Mouse (Mus musculus): ENCODE measurements around the gene Slc5a6. TPM values are rescaled to one million over a fixed set of nuclear protein-coding genes. Genes with fewer than 3 reads are reported as not detected.
"Not testable (repeated sequence)": the region's sequence is repeated elsewhere in the genome, so short reads cannot be mapped to it uniquely, and the experiment has no call there.

The Slc5a6 gene
- polyA plus RNA-seq, 1 experiment from 2014 or later = 9.9 TPM

GRCm38 (mm10) chr5:31082355-31082754 lies 33.6 kb upstream of the Slc5a6 start:
- H3K36me3 ChIP-seq = peaks cover 18% of the 10 kb centered on the region
- peaks cover 13% of the 10 kb centered on the region; the same call in 1 of the 2 replicates for H3K27me3 ChIP-seq (ENCODE audit: insufficient read depth, poor library complexity, severe bottlenecking)
- no peak for DNase-seq (ENCODE audit: low spot score)
- peaks cover 43% of the 10 kb centered on the region for H3K4me1 ChIP-seq
- peak overlapping the region; percentile 75; the same call in 1 of the 2 replicates for H3K27ac ChIP-seq
- 7% methylated on average over 5 of the region's 5 CpGs for WGBS
- H3K4me3 ChIP-seq = peak overlapping the region; percentile 51
- no peaks in the 10 kb centered on the region for H3K9me3 ChIP-seq

- Histone ChIP-seq H3K9me3 (no peaks in the 10 kb centered on the region), H3K4me3 (no peak overlapping the region), H3K27me3 (ENCODE audit: insufficient read depth, poor library complexity, severe bottlenecking) (peaks cover 7% of the 10 kb centered on the region; the same call in 1 of the 2 replicates), H3K27ac (no peak overlapping the region), H3K36me3 (peaks cover 28% of the 10 kb centered on the region), H3K4me1 (peaks cover 37% of the 10 kb centered on the region)
- 73% methylated on average over 3 of the region's 3 CpGs for WGBS
- DNase-seq (ENCODE audit: low spot score) = no peak
Observed at GRCm38 (mm10) chr5:31081386-31081785, 32.7 kb upstream of the Slc5a6 start.

GRCm38 (mm10) chr5:31080795-31081164 lies 32.1 kb upstream of the Slc5a6 start:
- 71% methylated on average over 3 of the region's 3 CpGs for WGBS
- no peak overlapping the region for H3K27ac ChIP-seq
- DNase-seq (ENCODE audit: low spot score) = no peak
- no peak overlapping the region for H3K4me3 ChIP-seq
- no peaks in the 10 kb centered on the region for H3K9me3 ChIP-seq
- peaks cover 2% of the 10 kb centered on the region; the same call in 1 of the 2 replicates for H3K27me3 ChIP-seq (ENCODE audit: insufficient read depth, poor library complexity, severe bottlenecking)
- H3K4me1 ChIP-seq = peaks cover 33% of the 10 kb centered on the region
- peaks cover 34% of the 10 kb centered on the region for H3K36me3 ChIP-seq

- no peaks in the 10 kb centered on the region for H3K27me3 ChIP-seq (ENCODE audit: insufficient read depth, poor library complexity, severe bottlenecking)
- no peak for DNase-seq (ENCODE audit: low spot score)
- peaks cover 39% of the 10 kb centered on the region for H3K36me3 ChIP-seq
- no peaks in the 10 kb centered on the region for H3K9me3 ChIP-seq
- H3K27ac ChIP-seq = no peak overlapping the region
- H3K4me3 ChIP-seq = no peak overlapping the region
- peaks cover 33% of the 10 kb centered on the region for H3K4me1 ChIP-seq
- 82% methylated on average over 13 of the region's 13 CpGs for WGBS
Observed at GRCm38 (mm10) chr5:31080059-31080794, 31.5 kb upstream of the Slc5a6 start.

- DNase-seq (ENCODE audit: low spot score) = no peak
- Histone ChIP-seq H3K36me3 (peaks cover 78% of the 10 kb centered on the region), H3K27me3 (ENCODE audit: insufficient read depth, poor library complexity, severe bottlenecking) (no peaks in the 10 kb centered on the region), H3K4me3 (no peak overlapping the region), H3K27ac (no peak overlapping the region), H3K4me1 (0 out of 2 replicates have a peak, but pooled peaks cover 4% of the 10 kb centered on the region), H3K9me3 (no peaks in the 10 kb centered on the region)
- 86% methylated on average over 13 of the region's 13 CpGs for whole genome bisulfite sequencing
Observed at GRCm38 (mm10) chr5:31076346-31076745, 27.6 kb upstream of the Slc5a6 start.

GRCm38 (mm10) chr5:31073176-31073575 lies 24.5 kb upstream of the Slc5a6 start:
- DNase-seq (ENCODE audit: low spot score) = no peak
- Histone ChIP-seq H3K36me3 (peaks cover 100% of the 10 kb centered on the region), H3K27ac (no peak overlapping the region), H3K4me3 (no peak overlapping the region), H3K27me3 (ENCODE audit: insufficient read depth, poor library complexity, severe bottlenecking) (no peaks in the 10 kb centered on the region), H3K4me1 (no peaks in the 10 kb centered on the region), H3K9me3 (no peaks in the 10 kb centered on the region)
- WGBS = 92% methylated on average over 12 of the region's 12 CpGs

- DNase-seq (ENCODE audit: low spot score) = no peak
- Histone ChIP-seq H3K27me3 (ENCODE audit: insufficient read depth, poor library complexity, severe bottlenecking) (no peaks in the 10 kb centered on the region), H3K36me3 (peaks cover 100% of the 10 kb centered on the region), H3K4me3 (no peak overlapping the region), H3K4me1 (no peaks in the 10 kb centered on the region), H3K9me3 (no peaks in the 10 kb centered on the region), H3K27ac (no peak overlapping the region)
- WGBS = 92% methylated on average over 11 of the region's 11 CpGs
Observed at GRCm38 (mm10) chr5:31071821-31072220, 23.1 kb upstream of the Slc5a6 start.

- no peak for DNase-seq (ENCODE audit: low spot score)
- Histone ChIP-seq H3K4me3 (no peak overlapping the region), H3K27me3 (ENCODE audit: insufficient read depth, poor library complexity, severe bottlenecking) (no peaks in the 10 kb centered on the region), H3K27ac (no peak overlapping the region), H3K36me3 (peaks cover 100% of the 10 kb centered on the region), H3K9me3 (no peaks in the 10 kb centered on the region), H3K4me1 (no peaks in the 10 kb centered on the region)
- WGBS = 89% methylated on average over 2 of the region's 2 CpGs
Observed at GRCm38 (mm10) chr5:31071059-31071458, 22.3 kb upstream of the Slc5a6 start.

GRCm38 (mm10) chr5:31069810-31070209 lies 21.1 kb upstream of the Slc5a6 start:
- H3K27ac ChIP-seq = no peak overlapping the region
- H3K9me3 ChIP-seq = no peaks in the 10 kb centered on the region
- H3K4me1 ChIP-seq = no peaks in the 10 kb centered on the region
- H3K36me3 ChIP-seq = peaks cover 95% of the 10 kb centered on the region
- H3K27me3 ChIP-seq (ENCODE audit: insufficient read depth, poor library complexity, severe bottlenecking) = no peaks in the 10 kb centered on the region
- no peak for DNase-seq (ENCODE audit: low spot score)
- H3K4me3 ChIP-seq = no peak overlapping the region
- 96% methylated on average over 3 of the region's 3 CpGs for WGBS

GRCm38 (mm10) chr5:31055216-31056140 lies 6.8 kb upstream of the Slc5a6 start:
- peak; percentile 84 for DNase-seq (ENCODE audit: low spot score)
- H3K9me3 ChIP-seq = no peaks in the 10 kb centered on the region
- 23% methylated on average over 19 of the region's 19 CpGs for WGBS
- H3K4me1 ChIP-seq = peaks cover 15% of the 10 kb centered on the region; the same call in 1 of the 2 replicates
- peak overlapping the region; percentile 84 for H3K4me3 ChIP-seq
- peak overlapping the region; percentile 93 for H3K27ac ChIP-seq
- peaks cover 46% of the 10 kb centered on the region for H3K36me3 ChIP-seq
- no peaks in the 10 kb centered on the region for H3K27me3 ChIP-seq (ENCODE audit: insufficient read depth, poor library complexity, severe bottlenecking)

GRCm38 (mm10) chr5:31054261-31055215 lies 5.8 kb upstream of the Slc5a6 start, which contains the start of gene Cad:
TSS of gene Cad (plus strand) at chr5:31054780.
- peak; percentile 97 for DNase-seq (ENCODE audit: low spot score)
- peak within 1 kb of the TSS; percentile 93 for H3K27ac ChIP-seq
- WGBS = under 1% methylated on average over 64 of the region's 64 CpGs
- H3K4me3 ChIP-seq = peak within 1 kb of the TSS; percentile 84
- no peaks in the 10 kb centered on the region for H3K9me3 ChIP-seq
- peaks cover 37% of the 10 kb centered on the region for H3K36me3 ChIP-seq
- no peaks in the 10 kb centered on the region for H3K27me3 ChIP-seq (ENCODE audit: insufficient read depth, poor library complexity, severe bottlenecking)
- peaks cover 15% of the 10 kb centered on the region; the same call in 1 of the 2 replicates for H3K4me1 ChIP-seq

GRCm38 (mm10) chr5:31053728-31054127 lies 5.0 kb upstream of the Slc5a6 start:
- Histone ChIP-seq H3K4me1 (peaks cover 15% of the 10 kb centered on the region; the same call in 1 of the 2 replicates), H3K27ac (peak overlapping the region; percentile 93; the same call in 1 of the 2 replicates), H3K4me3 (peak overlapping the region; percentile 84), H3K36me3 (peaks cover 29% of the 10 kb centered on the region)
- H3K9me3 ChIP-seq; H3K27me3 ChIP-seq (ENCODE audit: insufficient read depth, poor library complexity, severe bottlenecking); DNase-seq (ENCODE audit: low spot score): not testable (repeated sequence)
- 62% methylated on average over 4 of the region's 4 CpGs for WGBS
